ENCODE assay signal across 8 mouse cellular contexts in the genomic region with DNA sequence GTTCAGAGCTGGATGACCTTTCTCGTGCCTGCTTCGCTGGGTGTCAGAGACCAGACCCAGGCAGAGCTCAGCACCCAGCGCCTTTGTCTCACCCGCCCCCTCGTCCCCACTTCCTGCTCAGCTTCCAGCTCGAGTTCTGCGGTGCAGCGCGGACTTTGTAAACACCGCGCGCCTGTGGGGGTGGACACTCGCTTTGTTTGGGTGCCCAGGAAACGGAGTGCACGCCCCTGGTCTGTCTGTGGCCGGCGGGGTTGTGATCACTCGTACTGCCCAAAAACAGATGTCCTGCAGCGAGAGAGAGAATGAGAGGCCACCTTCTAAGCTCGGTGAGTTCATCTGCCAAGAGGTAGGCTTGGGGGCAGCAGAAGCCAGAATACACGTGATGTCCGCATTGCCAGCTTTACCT. TPM values are rescaled to one million over a fixed set of nuclear protein-coding genes. Genes with fewer than 3 reads are reported as not detected.
DNase-seq lines count a peak whose midpoint lies in the region; ATAC-seq lines count a peak whose summit lies in the region.

A gene (plus strand): TSS at position 111 of the 406 bp plus-strand sequence.

- no peak for ATAC-seq in forebrain, embryonic 12.5 days (ENCODE audit: low FRiP score)
- no peak for ATAC-seq in heart, embryonic 15.5 days (replicated peaks; ENCODE audit: insufficient number of reproducible peaks, insufficient read depth, low FRiP score, low read depth)
- ATAC-seq in liver, embryonic 12.5 days, result peak; percentile 1; the same call in 1 of the 2 replicates
- peak; percentile 57 for ATAC-seq in monocyte, adult 5-6 weeks (replicated peaks; ENCODE audit: insufficient number of reproducible peaks, low FRiP score, low TSS enrichment, poor library complexity, severe bottlenecking)

- peak within 1 kb of the TSS; percentile 44 for H3K9ac ChIP-seq in forebrain, embryonic 12.5 days
- H3K9ac ChIP-seq in heart, embryonic 15.5 days, result peak within 1 kb of the TSS; percentile 64
- H3K9ac ChIP-seq in liver, embryonic 12.5 days, result peak within 1 kb of the TSS; percentile 70

- no peaks in the 10 kb centered on the region for H3K9me3 ChIP-seq in forebrain, embryonic 12.5 days
- H3K9me3 ChIP-seq in heart, embryonic 15.5 days (replicated peaks), result no peaks in the 10 kb centered on the region
- no peaks in the 10 kb centered on the region for H3K9me3 ChIP-seq in liver, embryonic 12.5 days (replicated peaks)

- WGBS in forebrain, embryonic 12.5 days, result 1% methylated on average over 22 of the region's 22 CpGs
- under 1% methylated on average over 22 of the region's 22 CpGs for WGBS in heart, embryonic 15.5 days
- under 1% methylated on average over 22 of the region's 22 CpGs for WGBS in liver, embryonic 12.5 days (ENCODE audit: insufficient replicate concordance)

- peaks cover 28% of the 10 kb centered on the region for H3K4me1 ChIP-seq in forebrain, embryonic 12.5 days
- peaks cover 51% of the 10 kb centered on the region for H3K4me1 ChIP-seq in heart, embryonic 15.5 days (replicated peaks)
- H3K4me1 ChIP-seq in liver, embryonic 12.5 days, result peaks cover 83% of the 10 kb centered on the region

- DNase-seq in layer of hippocampus, adult 11-12 months (ENCODE audit: low spot score), result peak; percentile 78
- DNase-seq in layer of hippocampus, adult 9-10 months (ENCODE audit: low spot score), result no peak
- peak; percentile 84 for DNase-seq in kidney, postnatal 10 days
- DNase-seq in splenic B cell, adult 2 months (ENCODE audit: low read depth, low spot score), result peak; percentile 68

- H3K4me2 ChIP-seq in forebrain, embryonic 12.5 days, result peak within 1 kb of the TSS; percentile 62
- H3K4me2 ChIP-seq in heart, embryonic 15.5 days, result peak within 1 kb of the TSS; percentile 82
- H3K4me2 ChIP-seq in liver, embryonic 12.5 days, result peak within 1 kb of the TSS; percentile 80

- H3K36me3 ChIP-seq in forebrain, embryonic 12.5 days (replicated peaks), result 0 out of 2 replicates have a peak, but pooled peaks cover 3% of the 10 kb centered on the region
- peaks cover 4% of the 10 kb centered on the region; the same call in 1 of the 2 replicates for H3K36me3 ChIP-seq in heart, embryonic 15.5 days
- peaks cover 11% of the 10 kb centered on the region for H3K36me3 ChIP-seq in liver, embryonic 12.5 days
- peaks cover 3% of the 10 kb centered on the region for H3K36me3 ChIP-seq in splenic B cell, adult 2 months (ENCODE audit: control insufficient read depth, insufficient read depth, low read length, poor library complexity, severe bottlenecking)

- H3K27ac ChIP-seq in forebrain, embryonic 12.5 days, result no peak within 1 kb of the TSS
- peak within 1 kb of the TSS; percentile 74 for H3K27ac ChIP-seq in heart, embryonic 15.5 days
- H3K27ac ChIP-seq in liver, embryonic 12.5 days, result peak within 1 kb of the TSS; percentile 75

- H3K4me3 ChIP-seq in forebrain, embryonic 12.5 days (replicated peaks), result peak within 1 kb of the TSS; percentile 31
- H3K4me3 ChIP-seq in heart, embryonic 15.5 days, result peak within 1 kb of the TSS; percentile 55
- peak within 1 kb of the TSS; percentile 58 for H3K4me3 ChIP-seq in liver, embryonic 12.5 days

- no peaks in the 10 kb centered on the region for H3K27me3 ChIP-seq in forebrain, embryonic 12.5 days
- H3K27me3 ChIP-seq in heart, embryonic 15.5 days, result no peaks in the 10 kb centered on the region
- no peaks in the 10 kb centered on the region for H3K27me3 ChIP-seq in liver, embryonic 12.5 days (replicated peaks)
- H3K27me3 ChIP-seq in splenic B cell, adult 2 months (ENCODE audit: control insufficient read depth, insufficient read depth, low read length, poor library complexity, severe bottlenecking), result no peaks in the 10 kb centered on the region

RNA-seq across cellular contexts. Expression of the gene that starts here (rescaled TPM):
- 124 and 137 TPM in 2 replicates for polyA plus RNA-seq in forebrain, embryonic 12.5 days (2016; fragmentation: Nextera tagmentation; extraction: Ambion mirVana)
- 369 and 456 TPM in 2 replicates for polyA plus RNA-seq in heart, embryonic 15.5 days (2015; fragmentation: Nextera tagmentation; extraction: Ambion mirVana)
- 546 and 555 TPM in 2 replicates for polyA plus RNA-seq in liver, embryonic 12.5 days (2016; fragmentation: Nextera tagmentation; extraction: Ambion mirVana)
- total RNA-seq in monocyte, adult 5-6 weeks (2017), result 152 to 227 TPM (median 161 TPM) in 3 replicates

Comparison
In these comparisons a context has a peak if more than half of its experiments do, and no peak if none do; other contexts are left out.
1. ATAC-seq: peak in liver, embryonic 12.5 days (single experiment) and monocyte, adult 5-6 weeks (single experiment); none in forebrain, embryonic 12.5 days (single experiment) and heart, embryonic 15.5 days (single experiment).
2. Peak in every context shown above with its lines, with median percentiles within 50 percentile points of each other: H3K4me2 ChIP-seq, H3K4me3 ChIP-seq and H3K9ac ChIP-seq.